Mouse (Mus musculus) gastrocnemius, postnatal 10 days (tissue): ENCODE results near the gene Pak6. TPM values are rescaled to one million over a fixed set of nuclear protein-coding genes. Genes with fewer than 3 reads are reported as not detected.
A peak's percentile ranks its signal among the peaks of the same experiment; 100 is the strongest.
"Not testable (repeated sequence)": the region's sequence is repeated elsewhere in the genome, so short reads cannot be mapped to it uniquely, and the experiment has no call there.

ENCODE experiments used
- DNase-seq: peaks from one replicate; pipeline ENCODE4 v3.0.0; 2021; ENCODE audit warnings: mixed read lengths
- long read RNA-seq, 2 experiments: library from polyadenylated mRNA; stranded (forward); transcript quantifications; one replicate each; pipeline ENCODE4 v2.0.0; 2021
- total RNA-seq, 2 experiments: library from RNA; stranded (reverse); gene quantifications; 2 replicates each; pipeline ENCODE4 v1.2.3; 2021

The Pak6 gene
- under 1 TPM; 0.33 to 0.43 TPM for total RNA-seq
- long read RNA-seq, experiment 1 = 0 reads
- long read RNA-seq, experiment 2, partial matches to known transcripts = 1 of 1 reads
- long read RNA-seq, experiment 2, other reads (novel, unspliced or antisense) = 0 of 1 reads

GRCm38 (mm10) chr2:118662902-118663803, at the start of gene Pak6:
Gene Pak6, plus strand, starts transcription at chr2:118663303.
- DNase-seq = no peak

GRCm38 (mm10) chr2:118618013-118618412, 45.1 kb upstream of the Pak6 start:
- no peak for DNase-seq

- no peak for DNase-seq
Measured at GRCm38 (mm10) chr2:118620101-118620500, 43.0 kb upstream of the Pak6 start.

GRCm38 (mm10) chr2:118620608-118621007, 42.5 kb upstream of the Pak6 start:
- DNase-seq = no peak

GRCm38 (mm10) chr2:118629276-118629675, 33.8 kb upstream of the Pak6 start:
- DNase-seq = no peak

- DNase-seq = no peak
Measured at GRCm38 (mm10) chr2:118633441-118633840, 29.7 kb upstream of the Pak6 start.

GRCm38 (mm10) chr2:118637258-118637657, 25.8 kb upstream of the Pak6 start:
- DNase-seq = no peak

GRCm38 (mm10) chr2:118637888-118638526, 25.1 kb upstream of the Pak6 start:
- peak; percentile 72 for DNase-seq

- no peak for DNase-seq
Measured at GRCm38 (mm10) chr2:118638686-118639085, 24.4 kb upstream of the Pak6 start.

- DNase-seq = no peak
Measured at GRCm38 (mm10) chr2:118641147-118641546, 22.0 kb upstream of the Pak6 start.

GRCm38 (mm10) chr2:118642431-118642830, 20.7 kb upstream of the Pak6 start:
- DNase-seq = no peak

- DNase-seq = no peak
Measured at GRCm38 (mm10) chr2:118642942-118643341, 20.2 kb upstream of the Pak6 start.

GRCm38 (mm10) chr2:118646665-118647064, 16.4 kb upstream of the Pak6 start:
- no peak for DNase-seq

- not testable (repeated sequence) for DNase-seq
Measured at GRCm38 (mm10) chr2:118650697-118651096, 12.4 kb upstream of the Pak6 start.

GRCm38 (mm10) chr2:118656688-118657281, 6.3 kb upstream of the Pak6 start:
- DNase-seq = no peak

GRCm38 (mm10) chr2:118658457-118658856, 4.6 kb upstream of the Pak6 start:
- no peak for DNase-seq

GRCm38 (mm10) chr2:118659077-118659476, 4.0 kb upstream of the Pak6 start:
- DNase-seq = no peak

- DNase-seq = no peak
Measured at GRCm38 (mm10) chr2:118659493-118659892, 3.6 kb upstream of the Pak6 start.

- DNase-seq = no peak
Measured at GRCm38 (mm10) chr2:118659998-118660452, 3.1 kb upstream of the Pak6 start.

- DNase-seq = no peak
Measured at GRCm38 (mm10) chr2:118661891-118662290, 1.2 kb upstream of the Pak6 start.

GRCm38 (mm10) chr2:118663804-118664766, 982 bp downstream of the Pak6 start:
- no peak for DNase-seq
